Mouse (Mus musculus): ENCODE results near the gene Olfr165. TPM values are rescaled to one million over a fixed set of nuclear protein-coding genes. Genes with fewer than 3 reads are reported as not detected.
"Not testable (repeated sequence)": the region's sequence is repeated elsewhere in the genome, so short reads cannot be mapped to it uniquely, and the experiment has no call there.

Olfr165 gene
- not detected in 2 replicates for polyA plus RNA-seq (2012; ENCODE audit: insufficient read depth, insufficient read length, missing spikeins)

- Histone ChIP-seq H3K4me1 (ENCODE audit: control insufficient read depth, insufficient read depth, low read length) (no peaks in the 10 kb centered on the region), H3K4me3 (ENCODE audit: insufficient read depth, low read length) (no peak within 1 kb of the TSS), H3K27ac (ENCODE audit: insufficient read depth, low read depth, low read length) (no peak within 1 kb of the TSS)
- no peak for TF ChIP-seq CTCF (IDR thresholded peaks at IDR 0.05; ENCODE audit: low read depth, low read length)
- no peak for TF ChIP-seq POLR2A (IDR thresholded peaks at IDR 0.05; ENCODE audit: borderline replicate concordance, low read depth, low read length)
Measured at GRCm38 (mm10) chr16:19423034-19423433, at the start of gene Olfr165. TSS of gene Olfr165 (minus strand) at chr16:19423134.

- TF ChIP-seq POLR2A (IDR thresholded peaks at IDR 0.05; ENCODE audit: borderline replicate concordance, low read depth, low read length) = no peak
- TF ChIP-seq CTCF (IDR thresholded peaks at IDR 0.05; ENCODE audit: low read depth, low read length) = no peak
- no peak overlapping the region for H3K4me3 ChIP-seq (ENCODE audit: insufficient read depth, low read length)
- H3K27ac ChIP-seq (ENCODE audit: insufficient read depth, low read depth, low read length) = no peak overlapping the region
- H3K4me1 ChIP-seq (ENCODE audit: control insufficient read depth, insufficient read depth, low read length) = no peaks in the 10 kb centered on the region
Measured at GRCm38 (mm10) chr16:19464365-19464764, 41.4 kb upstream of the Olfr165 start.

- H3K4me1 ChIP-seq (ENCODE audit: control insufficient read depth, insufficient read depth, low read length) = not testable (repeated sequence)
Measured at GRCm38 (mm10) chr16:19458741-19459140, 35.8 kb upstream of the Olfr165 start.

GRCm38 (mm10) chr16:19387984-19388383 lies 35.0 kb downstream of the Olfr165 start:
- H3K4me1 ChIP-seq (ENCODE audit: control insufficient read depth, insufficient read depth, low read length) = no peaks in the 10 kb centered on the region
- no peak overlapping the region for H3K4me3 ChIP-seq (ENCODE audit: insufficient read depth, low read length)
- H3K27ac ChIP-seq (ENCODE audit: insufficient read depth, low read depth, low read length) = no peak overlapping the region
- TF ChIP-seq CTCF (IDR thresholded peaks at IDR 0.05; ENCODE audit: low read depth, low read length) (no peak), POLR2A (IDR thresholded peaks at IDR 0.05; ENCODE audit: borderline replicate concordance, low read depth, low read length) (no peak)

More at GRCm38 (mm10) chr16:19458741-19459140, 35.8 kb upstream of the Olfr165 start:
- not testable (repeated sequence) for H3K4me3 ChIP-seq (ENCODE audit: insufficient read depth, low read length); H3K27ac ChIP-seq (ENCODE audit: insufficient read depth, low read depth, low read length)

Other genes starting within 250 kb of the Olfr165 start
- not detected in 2 replicates for gene Olfr164, start 109.1 kb downstream of the Olfr165 start, polyA plus RNA-seq (2012; ENCODE audit: insufficient read depth, insufficient read length, missing spikeins)
- gene Olfr166, start 60.6 kb upstream of the Olfr165 start, polyA plus RNA-seq (2012; ENCODE audit: insufficient read depth, insufficient read length, missing spikeins) = not detected in 2 replicates
- 0.17 TPM in 1 of 2 replicates, not detected in the other for gene Olfr167, start 99.1 kb upstream of the Olfr165 start, polyA plus RNA-seq (2012; ENCODE audit: insufficient read depth, insufficient read length, missing spikeins)
- gene Olfr168, start 112.4 kb upstream of the Olfr165 start, polyA plus RNA-seq (2012; ENCODE audit: insufficient read depth, insufficient read length, missing spikeins) = not detected in 2 replicates
- not detected in 2 replicates for gene Olfr169, start 148.7 kb upstream of the Olfr165 start, polyA plus RNA-seq (2012; ENCODE audit: insufficient read depth, insufficient read length, missing spikeins)
- not detected in 2 replicates for gene Olfr170, start 188.7 kb upstream of the Olfr165 start, polyA plus RNA-seq (2012; ENCODE audit: insufficient read depth, insufficient read length, missing spikeins)
- gene Olfr171, start 206.8 kb upstream of the Olfr165 start, polyA plus RNA-seq (2012; ENCODE audit: insufficient read depth, insufficient read length, missing spikeins) = not detected in 2 replicates